Mouse (Mus musculus) cerebellum, postnatal 25 days (tissue): ENCODE measurements at regions not wholly inside any gene's neighbourhood (a gene's known extent, or its start where the extent isn't known, plus 50 kb on each side); places are given as distances from the start of the nearest gene placed in this dataset.
A peak's percentile ranks its signal among the peaks of the same experiment; 100 is the strongest.
"Not testable (repeated sequence)": the region's sequence is repeated elsewhere in the genome, so short reads cannot be mapped to it uniquely, and the experiment has no call there.

Source experiments
- DNase-seq, 2 experiments: peaks; one replicate each; pipeline ENCODE4 v3.0.0; 2021; ENCODE audit warnings: mixed read lengths in 2 of 2

- peak; percentile 7 to 27 for DNase-seq
These were observed 472.3 kb upstream of the Dpp10 start for GRCm38 (mm10) chr1:124517543-124518171.

- DNase-seq, result no peak
These were observed 465.1 kb upstream of the Dpp10 start for GRCm38 (mm10) chr1:124510492-124510891.

GRCm38 (mm10) chr1:124488456-124488855 is 443.1 kb upstream of the Dpp10 start:
- no peak for DNase-seq

- no peak for DNase-seq
These were observed 442.6 kb upstream of the Dpp10 start for GRCm38 (mm10) chr1:124487965-124488364.

GRCm38 (mm10) chr1:124450128-124450527 is 404.8 kb upstream of the Dpp10 start:
- DNase-seq, result peak in 1 of 2 experiments; percentile 20

GRCm38 (mm10) chr1:124439526-124439925 is 394.2 kb upstream of the Dpp10 start:
- no peak for DNase-seq

- DNase-seq, result no peak
These were observed 390.5 kb upstream of the Dpp10 start for GRCm38 (mm10) chr1:124435850-124436249.

GRCm38 (mm10) chr1:124429583-124429982 is 384.2 kb upstream of the Dpp10 start:
- DNase-seq, result no peak

- DNase-seq, result no peak
These were observed 371.4 kb upstream of the Dpp10 start for GRCm38 (mm10) chr1:124416762-124417161.

- no peak for DNase-seq
These were observed 364.9 kb upstream of the Dpp10 start for GRCm38 (mm10) chr1:124410236-124410635.

- DNase-seq, result no peak
These were observed 364.4 kb upstream of the Dpp10 start for GRCm38 (mm10) chr1:124409781-124410180.

- DNase-seq, result no peak
These were observed 324.2 kb upstream of the Dpp10 start for GRCm38 (mm10) chr1:124369604-124370003.

GRCm38 (mm10) chr1:124348491-124348890 is 303.1 kb upstream of the Dpp10 start:
- not testable (repeated sequence) for DNase-seq

GRCm38 (mm10) chr1:124339444-124339843 is 294.1 kb upstream of the Dpp10 start:
- no peak for DNase-seq

- no peak for DNase-seq
These were observed 293.3 kb upstream of the Dpp10 start for GRCm38 (mm10) chr1:124338648-124339047.

GRCm38 (mm10) chr1:124332294-124332693 is 286.9 kb upstream of the Dpp10 start:
- DNase-seq, result no peak
